In the genomic region with DNA sequence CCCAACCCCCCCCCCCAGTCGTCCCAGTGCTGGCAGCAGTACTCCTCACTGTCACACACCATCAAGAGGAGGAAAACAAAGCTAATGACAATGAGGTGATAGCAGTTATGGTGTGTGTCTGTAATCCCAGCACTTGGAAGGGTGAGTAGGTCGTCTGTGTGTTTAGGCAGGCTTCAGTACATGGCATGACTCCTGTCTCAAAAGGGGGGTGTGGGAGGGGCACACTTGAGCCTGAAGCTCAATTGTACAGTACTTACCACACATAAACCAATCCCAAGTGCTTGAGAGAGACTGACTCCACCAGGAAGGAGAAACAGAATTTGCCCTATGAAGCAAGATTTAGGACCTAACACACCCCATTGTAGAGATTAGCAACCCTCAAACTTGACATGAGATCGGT, we compare ENCODE assay signal across 18 mouse cellular contexts. TPM values are rescaled to one million over a fixed set of nuclear protein-coding genes. Genes with fewer than 3 reads are reported as not detected.
DNase-seq lines count a peak whose midpoint lies in the region; ATAC-seq and TF ChIP-seq lines count a peak whose summit lies in the region.
"Had no signal": no experiment of that assay in that cellular context is flagged by ENCODE, and none has a peak within 500 bp of the region (broad histone marks: within the 10 kb centered on the region; RNA-seq: fewer than 3 reads in every experiment).

No protein-coding gene starts in this region.

- peak overlapping the region; percentile 49 for H3K9ac ChIP-seq in heart, embryonic 16.5 days (ENCODE audit: low read length)
- H3K9ac ChIP-seq in intestine, postnatal 0 days (ENCODE audit: low read depth, low read length), result no peak overlapping the region
- H3K9ac ChIP-seq: embryonic facial prominence, embryonic 15.5 days; forebrain, embryonic 15.5 days; limb, embryonic 15.5 days; liver, embryonic 14.5 days had no signal

- TF ChIP-seq CTCF in gastrocnemius, adult 2 months (IDR thresholded peaks at IDR 0.05), result no peak
- TF ChIP-seq CTCF in intestine, postnatal 0 days (IDR thresholded peaks at IDR 0.05; ENCODE audit: low read depth), result no peak

- H3K9me3 ChIP-seq in heart, embryonic 16.5 days (replicated peaks; ENCODE audit: control insufficient read depth, low read length), result no peaks in the 10 kb centered on the region
- no peaks in the 10 kb centered on the region for H3K9me3 ChIP-seq in intestine, postnatal 0 days (ENCODE audit: control insufficient read depth)
- H3K9me3 ChIP-seq: embryonic facial prominence, embryonic 15.5 days; forebrain, embryonic 15.5 days; limb, embryonic 15.5 days had no signal

- H3K27ac ChIP-seq in gastrocnemius, adult 2 months, result peak overlapping the region; percentile 99
- H3K27ac ChIP-seq in heart, embryonic 16.5 days (ENCODE audit: low read length), result peak overlapping the region; percentile 25; the same call in 1 of the 2 replicates
- H3K27ac ChIP-seq in intestine, postnatal 0 days (ENCODE audit: low read depth, low read length), result peak overlapping the region; percentile 5; the same call in 1 of the 2 replicates
- H3K27ac ChIP-seq: embryonic facial prominence, embryonic 15.5 days; forebrain, embryonic 15.5 days; kidney, postnatal 0 days; limb, embryonic 15.5 days; liver, embryonic 14.5 days had no signal

- WGBS in heart, embryonic 16.5 days, result 37% methylated on average over 3 of the region's 3 CpGs
- 25% methylated on average over 3 of the region's 3 CpGs for WGBS in intestine, postnatal 0 days

- H3K4me2 ChIP-seq in heart, embryonic 16.5 days (ENCODE audit: low read depth, low read length), result peak overlapping the region; percentile 27
- 0 out of 2 replicates have a peak overlapping the region, but pooled peaks have one; percentile 92 for H3K4me2 ChIP-seq in intestine, postnatal 0 days (replicated peaks; ENCODE audit: low read depth)
- H3K4me2 ChIP-seq: embryonic facial prominence, embryonic 15.5 days; forebrain, embryonic 15.5 days; limb, embryonic 15.5 days; midbrain, embryonic 11.5 days had no signal

- peaks cover 47% of the 10 kb centered on the region for H3K4me1 ChIP-seq in heart, embryonic 16.5 days (ENCODE audit: control insufficient read depth, insufficient read depth, low read length)
- no peaks in the 10 kb centered on the region for H3K4me1 ChIP-seq in intestine, postnatal 0 days (replicated peaks; ENCODE audit: control insufficient read depth, insufficient read depth, low read length)

- H3K36me3 ChIP-seq in heart, embryonic 16.5 days (ENCODE audit: control insufficient read depth, insufficient read depth), result no peaks in the 10 kb centered on the region
- H3K36me3 ChIP-seq in intestine, postnatal 0 days (ENCODE audit: control insufficient read depth, insufficient read depth), result no peaks in the 10 kb centered on the region; the same call in 1 of the 2 replicates
- H3K36me3 ChIP-seq: embryonic facial prominence, embryonic 15.5 days; forebrain, embryonic 15.5 days; limb, embryonic 15.5 days had no signal

- H3K27me3 ChIP-seq in heart, embryonic 16.5 days (ENCODE audit: control insufficient read depth, insufficient read depth, low read length), result no peaks in the 10 kb centered on the region
- no peaks in the 10 kb centered on the region for H3K27me3 ChIP-seq in intestine, postnatal 0 days (replicated peaks; ENCODE audit: control insufficient read depth, insufficient read depth, low read length)
- H3K27me3 ChIP-seq: embryonic facial prominence, embryonic 15.5 days; forebrain, embryonic 15.5 days; limb, embryonic 15.5 days had no signal

- intact Hi-C loops in gastrocnemius, adult 2 months (cut with DNase I), result no loop called here

- peak overlapping the region; percentile 4; the same call in 1 of the 2 replicates for H3K4me3 ChIP-seq in gastrocnemius, adult 2 months
- no peak overlapping the region for H3K4me3 ChIP-seq in heart, embryonic 16.5 days (ENCODE audit: low read length)
- H3K4me3 ChIP-seq in intestine, postnatal 0 days (ENCODE audit: low read depth, low read length), result no peak overlapping the region
- H3K4me3 ChIP-seq: embryonic facial prominence, embryonic 15.5 days; forebrain, embryonic 15.5 days; limb, embryonic 15.5 days had no signal

- ATAC-seq in heart, embryonic 16.5 days (replicated peaks; ENCODE audit: extremely low read depth, insufficient read depth, low FRiP score), result no peak
- peak; percentile 22; the same call in 1 of the 2 replicates for ATAC-seq in intestine, postnatal 0 days
- no peak for ATAC-seq in CD4-positive, CD25-positive, alpha-beta regulatory T cell, adult 4 months
- ATAC-seq: forebrain, embryonic 15.5 days had no signal

- no peak for DNase-seq in gastrocnemius, adult 2 months
- DNase-seq in gastrocnemius, adult 18-20 months (ENCODE audit: low spot score), result no peak
- DNase-seq in heart, adult 11 months, result no peak
- peak; percentile 44 to 80 for DNase-seq in lung, postnatal 4 days
- DNase-seq: adrenal gland, postnatal 14 days; gastrocnemius, postnatal 14 days; kidney, adult 2 months; layer of hippocampus, adult 9-11 months; thymus, postnatal 25 days had no signal

RNA-seq across cellular contexts. Expression of a gene that starts 3.3 kb away (rescaled TPM):
- total RNA-seq in gastrocnemius, adult 2 months (2021), result 10 to 100 TPM; 62.5 to 93.2 TPM
- total RNA-seq in gastrocnemius, adult 18-20 months (2021), result 10 to 100 TPM; 54.5 to 82.7 TPM
- 58.0 and 64.4 TPM in 2 replicates for polyA plus RNA-seq in heart, embryonic 16.5 days (2015; fragmentation: Nextera tagmentation; extraction: Ambion mirVana)
- polyA plus RNA-seq in intestine, postnatal 0 days (2015; fragmentation: Nextera tagmentation; extraction: Ambion mirVana), result 12.3 and 12.4 TPM in 2 replicates
- 1 to 10 TPM; 1.3 to 1.6 TPM for polyA plus RNA-seq in CD4-positive, CD25-positive, alpha-beta regulatory T cell, adult 4 months (2017; shearing (Covaris generic))

Comparison
In these comparisons a context has a peak if more than half of its experiments do, and no peak if none do; other contexts are left out.
1. DNase-seq: peak in lung, postnatal 4 days (2 of 2); none in gastrocnemius, adult 2 months (single experiment), gastrocnemius, adult 18-20 months (single experiment) and heart, adult 11 months (single experiment).
2. H3K27ac ChIP-seq: peak in every context shown above with its lines; median percentile 99 in gastrocnemius, adult 2 months; 25 in heart, embryonic 16.5 days; 5 in intestine, postnatal 0 days.